Mouse (Mus musculus) adrenal gland, adult 8-10 months (tissue): ENCODE results near the gene Cited2. TPM values are rescaled to one million over a fixed set of nuclear protein-coding genes. Genes with fewer than 3 reads are reported as not detected.
A peak's percentile ranks its signal among the peaks of the same experiment; 100 is the strongest.

Experiments
- DNase-seq: peaks from one replicate; pipeline ENCODE4 v3.0.0; 2022
- total RNA-seq, 4 experiments: library from RNA; stranded (reverse); gene quantifications; 2 replicates each; pipeline ENCODE4 v1.2.4; 2022

Cited2 gene
- total RNA-seq, 4 experiments from 2014 or later, result 37.2 to 87.3 (median 63.5) TPM

- DNase-seq, result peak; percentile 50
These were observed 1.1 kb downstream of the Cited2 start for GRCm38 (mm10) chr10:17723871-17724741.

- no peak for DNase-seq
These were observed 2.1 kb downstream of the Cited2 start for GRCm38 (mm10) chr10:17725037-17725584.

- DNase-seq, result no peak
These were observed 2.8 kb downstream of the Cited2 start for GRCm38 (mm10) chr10:17725644-17726372.

- DNase-seq, result no peak
These were observed 3.3 kb downstream of the Cited2 start for GRCm38 (mm10) chr10:17726373-17726720.

DNA sequence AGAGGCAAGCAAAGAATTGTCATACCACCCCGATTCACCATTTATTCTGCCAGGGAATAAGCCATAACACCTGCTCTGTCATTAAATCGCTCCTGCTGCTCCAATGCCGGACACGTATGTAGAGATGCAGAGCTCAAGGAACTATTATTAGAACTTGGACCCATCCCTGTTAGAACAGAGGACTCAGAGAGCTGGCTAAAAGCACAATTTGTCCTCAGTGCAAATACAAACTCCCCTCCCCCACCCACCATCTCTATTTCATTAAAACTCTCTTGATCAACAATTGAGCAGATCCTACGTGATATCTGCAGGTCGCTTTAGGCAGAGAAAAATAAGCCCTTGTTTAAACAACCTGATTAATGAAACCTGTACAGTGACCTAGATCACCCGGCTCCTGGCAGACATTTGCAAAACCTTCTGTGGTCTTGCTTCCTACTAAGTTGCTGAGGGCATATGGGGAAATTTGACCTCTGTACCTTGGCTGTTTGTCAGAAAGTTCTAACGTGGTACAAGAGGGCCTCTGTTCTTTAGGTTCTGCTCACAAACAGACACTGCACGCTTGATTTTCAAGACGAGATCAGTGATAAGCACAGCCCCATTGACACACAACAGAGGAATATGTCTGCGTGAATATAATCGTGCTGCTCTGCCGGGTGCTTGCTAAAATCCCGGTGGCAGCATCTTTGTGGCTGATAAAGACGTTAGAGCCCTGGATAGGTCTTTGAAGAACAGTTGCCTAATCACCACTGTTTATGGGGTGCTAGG lies 4.3 kb downstream of the Cited2 start:
- DNase-seq, result peak; percentile 32

DNA sequence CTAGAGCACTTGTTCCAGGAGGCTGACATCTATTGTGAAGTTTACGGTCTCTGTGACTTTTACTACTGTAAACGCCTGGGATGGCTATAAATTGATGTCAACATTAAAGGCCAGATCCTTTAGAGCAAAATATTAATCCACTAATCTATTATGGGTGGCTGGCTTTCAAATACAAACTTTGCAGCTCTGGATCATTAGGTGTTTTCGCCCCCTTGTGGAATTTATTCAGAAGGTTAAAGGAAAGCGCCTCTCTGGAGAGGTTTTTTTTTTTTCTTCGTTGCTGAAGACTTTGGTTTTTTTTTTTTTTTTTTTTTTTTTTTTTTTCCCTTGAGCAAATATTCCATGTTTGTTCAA lies 4.9 kb downstream of the Cited2 start:
- DNase-seq, result no peak

- no peak for DNase-seq
These were observed 5.7 kb downstream of the Cited2 start for GRCm38 (mm10) chr10:17728711-17729110.

GRCm38 (mm10) chr10:17729476-17729875 lies 6.5 kb downstream of the Cited2 start:
- DNase-seq, result no peak

GRCm38 (mm10) chr10:17733057-17733456 lies 10.0 kb downstream of the Cited2 start:
- peak; percentile 49 for DNase-seq

DNA sequence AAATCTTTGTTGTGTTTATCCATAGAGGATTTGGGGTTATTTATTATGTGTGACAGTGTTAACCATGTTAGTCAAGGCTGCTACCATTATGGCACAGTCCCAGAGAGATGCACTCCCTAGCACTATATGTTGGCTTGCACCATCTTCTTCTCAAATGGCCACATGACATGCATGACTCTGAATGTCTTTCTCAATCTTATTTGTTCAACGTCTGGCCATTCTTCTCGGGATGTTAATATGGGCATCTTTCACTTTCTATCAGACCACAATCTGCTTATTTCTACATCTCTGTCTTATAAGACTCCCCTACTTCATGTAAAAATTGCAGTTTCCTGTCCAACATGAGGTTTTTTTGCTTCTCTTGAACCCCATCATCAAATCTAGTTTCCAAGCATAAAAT lies 19.6 kb downstream of the Cited2 start:
- no peak for DNase-seq

DNA sequence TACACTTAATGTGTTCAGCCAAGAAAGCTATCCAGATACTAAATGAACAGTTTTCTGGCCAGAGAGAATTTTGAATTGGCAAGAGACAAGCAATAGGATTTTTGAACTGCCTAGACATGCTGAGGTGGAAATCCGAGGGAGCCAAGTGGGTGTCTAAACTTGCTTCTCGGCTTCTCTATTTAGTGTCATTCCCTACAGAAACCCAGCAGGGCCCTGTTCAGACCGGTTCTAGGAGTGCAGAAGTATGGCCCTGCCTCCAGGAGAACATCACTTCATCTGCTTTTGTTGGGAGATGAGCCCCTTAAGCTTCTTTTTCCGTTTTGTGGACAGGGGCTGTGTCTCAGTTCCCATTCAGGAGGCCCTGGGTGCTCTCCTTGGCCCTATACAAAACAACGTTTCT lies 29.5 kb downstream of the Cited2 start:
- DNase-seq, result no peak

GRCm38 (mm10) chr10:17759772-17760171 lies 36.8 kb downstream of the Cited2 start:
- no peak for DNase-seq

GRCm38 (mm10) chr10:17760750-17761613 lies 38.0 kb downstream of the Cited2 start:
- DNase-seq, result no peak

- DNase-seq, result no peak
These were observed 38.6 kb downstream of the Cited2 start for GRCm38 (mm10) chr10:17761652-17762051.

GRCm38 (mm10) chr10:17762946-17763345 lies 39.9 kb downstream of the Cited2 start:
- no peak for DNase-seq

GRCm38 (mm10) chr10:17769856-17770255 lies 46.8 kb downstream of the Cited2 start:
- DNase-seq, result no peak

- DNase-seq, result peak; percentile 5
These were observed 49.3 kb downstream of the Cited2 start for GRCm38 (mm10) chr10:17772364-17772763.

DNA sequence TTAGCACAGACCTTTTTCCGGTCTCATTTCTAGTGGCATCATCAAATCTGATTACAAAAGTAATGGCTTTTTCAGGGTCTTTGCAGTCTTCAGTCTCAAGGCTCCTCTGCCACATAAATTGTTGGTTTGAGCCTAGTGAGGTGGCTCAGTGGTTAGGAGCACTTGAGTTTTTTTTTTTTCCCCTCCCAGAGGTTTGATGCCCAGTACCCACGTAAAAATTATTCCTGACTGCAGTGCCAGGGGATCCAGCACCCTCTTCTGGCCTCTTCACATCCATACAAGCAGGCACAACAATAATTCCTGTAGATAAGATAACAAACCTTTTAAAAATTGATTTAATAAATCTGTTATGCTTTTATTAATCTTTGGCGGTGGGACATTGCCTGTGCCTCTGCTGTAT lies 51.3 kb downstream of the Cited2 start:
- no peak for DNase-seq

DNA sequence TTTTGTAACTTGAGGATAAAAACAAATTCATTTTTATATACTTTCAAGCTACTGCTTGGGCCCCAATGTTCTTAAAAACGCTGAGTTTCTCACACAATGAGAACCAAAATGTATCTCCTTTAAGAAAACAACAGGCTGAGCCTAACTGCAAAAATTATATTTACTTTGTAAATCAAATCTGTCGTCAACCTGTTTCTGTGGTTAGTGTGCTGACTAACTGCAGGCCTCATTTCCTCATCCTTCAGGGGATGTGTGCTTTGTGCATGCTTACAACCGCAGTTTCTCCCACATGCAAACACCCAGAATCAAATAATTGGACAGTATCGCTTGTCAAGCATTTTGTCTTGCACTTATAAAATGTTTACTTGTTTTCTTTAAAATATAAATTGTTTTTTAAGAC lies 52.1 kb downstream of the Cited2 start:
- no peak for DNase-seq
